Mouse (Mus musculus): ENCODE measurements at regions not wholly inside any gene's neighbourhood (a gene's known extent, or its start where the extent isn't known, plus 50 kb on each side); places are given as distances from the start of the nearest gene placed in this dataset.
"Not testable (repeated sequence)": the region's sequence is repeated elsewhere in the genome, so short reads cannot be mapped to it uniquely, and the experiment has no call there.

DNA sequence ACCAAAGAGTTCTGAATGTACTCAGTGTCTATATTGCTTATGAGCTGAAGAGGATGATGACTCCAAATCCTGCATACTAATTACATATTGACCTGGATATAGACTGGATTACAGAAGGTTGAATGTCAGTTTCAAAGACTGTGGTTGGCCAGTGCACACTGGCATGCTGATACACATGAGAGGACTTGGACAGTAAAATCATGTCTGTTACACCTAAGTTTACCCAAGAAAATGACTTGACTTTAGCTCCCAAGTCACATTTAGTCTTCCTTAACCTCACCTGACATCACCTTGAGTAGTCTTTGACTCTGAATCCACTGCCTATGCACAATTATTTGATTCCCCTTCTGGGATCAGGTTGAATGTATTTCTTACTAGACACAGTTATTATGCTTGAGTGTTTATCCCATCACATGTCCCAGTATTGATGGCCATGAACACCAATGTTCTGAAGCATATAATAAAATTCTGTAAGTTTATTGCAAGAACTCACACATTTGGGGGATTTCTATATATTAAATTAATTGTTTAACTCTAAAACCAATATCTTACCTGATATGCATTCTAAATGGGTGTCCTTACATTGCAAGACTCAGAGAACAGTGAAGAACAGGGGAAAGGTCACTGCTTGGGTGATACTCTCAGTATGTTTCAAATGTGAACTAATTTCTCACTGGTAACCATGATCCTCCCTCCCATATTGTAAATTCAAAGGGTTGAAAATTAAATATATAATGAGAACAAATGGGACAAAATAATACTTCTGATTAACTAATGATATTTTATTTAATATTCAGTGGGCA lies 116.0 kb downstream of the Olfr164 start:
- Histone ChIP-seq H3K4me3 (no peak overlapping the region), H3K36me3 (ENCODE audit: control insufficient read depth, insufficient read depth) (no peaks in the 10 kb centered on the region), H3K79me2 (ENCODE audit: control insufficient read depth, insufficient read depth) (no peaks in the 10 kb centered on the region), H3ac (ENCODE audit: control insufficient read depth, insufficient read length) (no peak overlapping the region), H3K4me2 (ENCODE audit: low read depth) (no peak overlapping the region), H3K27me3 (ENCODE audit: control insufficient read depth, insufficient read depth, insufficient read length) (no peaks in the 10 kb centered on the region)
- TF ChIP-seq CEBPB (IDR thresholded peaks at IDR 0.05; ENCODE audit: insufficient read depth, poor library complexity, severe bottlenecking), result no peak
- no peak for TF ChIP-seq TCF3 (IDR thresholded peaks at IDR 0.05; ENCODE audit: insufficient read length, low read depth)
- TF ChIP-seq MAX (IDR thresholded peaks at IDR 0.05; ENCODE audit: low read depth), result no peak
- TF ChIP-seq SRF (IDR thresholded peaks at IDR 0.05; ENCODE audit: control insufficient read depth, insufficient read length, low read depth), result no peak
- TF ChIP-seq REST (IDR thresholded peaks at IDR 0.05; ENCODE audit: insufficient read depth, insufficient read length), result no peak
- TF ChIP-seq TCF12 (IDR thresholded peaks at IDR 0.05; ENCODE audit: insufficient read depth, poor library complexity, severe bottlenecking), result no peak
- TF ChIP-seq USF1 (IDR thresholded peaks at IDR 0.05; ENCODE audit: low read depth), result no peak
- no peak for TF ChIP-seq POLR2A (IDR thresholded peaks at IDR 0.05; ENCODE audit: insufficient read length, low read depth)
- no peak for TF ChIP-seq E2F4 (IDR thresholded peaks at IDR 0.05; ENCODE audit: insufficient read depth)
- no peak for TF ChIP-seq MYOG (IDR thresholded peaks at IDR 0.05; ENCODE audit: control insufficient read depth in 1 of 3, insufficient read depth in 1 of 3, insufficient read length in 2 of 3, low read depth in 2 of 3)
- no peak for TF ChIP-seq POLR2AphosphoS2 (IDR thresholded peaks at IDR 0.05; ENCODE audit: insufficient read length, low read depth)
- TF ChIP-seq MYOD1 (IDR thresholded peaks at IDR 0.05; ENCODE audit: control insufficient read depth in 1 of 3, insufficient read length in 2 of 3, low read depth in 2 of 3), result no peak

DNA sequence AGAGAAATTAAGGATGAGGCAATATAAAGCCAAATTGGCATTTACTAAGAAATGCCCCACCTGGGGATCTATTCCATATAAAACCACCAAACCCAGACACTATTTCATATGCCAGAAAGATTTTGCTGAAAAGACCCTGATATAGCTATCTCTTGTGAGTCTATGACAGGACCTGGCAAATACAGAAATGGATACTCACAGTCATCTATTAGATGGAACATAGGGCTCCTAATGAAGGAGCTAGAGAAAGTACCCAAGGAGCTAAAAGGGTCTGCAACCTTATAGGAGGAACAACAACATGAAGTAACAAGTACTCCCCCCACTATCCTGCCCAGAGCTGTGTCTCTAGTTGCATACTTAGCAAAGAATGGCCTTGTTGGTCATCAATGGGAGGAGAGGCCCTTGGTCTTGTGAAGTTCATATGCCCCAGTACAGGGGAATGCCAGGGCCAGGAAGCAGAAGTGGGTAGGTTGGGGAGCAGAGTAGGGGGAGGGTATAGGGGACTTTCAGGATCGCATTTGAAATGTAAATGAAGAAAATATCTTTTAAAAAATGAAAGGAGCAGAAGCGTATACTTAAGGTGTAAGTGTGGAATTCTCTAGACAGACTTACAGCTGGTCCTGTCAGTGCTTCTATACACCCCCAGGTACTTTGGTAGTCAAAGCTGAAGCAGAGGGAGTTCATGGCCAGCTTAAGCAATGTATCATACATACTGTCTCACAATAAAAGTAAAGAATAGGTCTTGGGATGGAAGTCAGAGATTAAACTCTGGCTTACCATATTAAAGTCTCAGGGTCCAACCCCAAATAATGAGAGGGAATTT lies 128.2 kb downstream of the Olfr164 start:
- no peak for TF ChIP-seq USF1 (IDR thresholded peaks at IDR 0.05; ENCODE audit: low read depth)
- TF ChIP-seq MYOG (IDR thresholded peaks at IDR 0.05; ENCODE audit: control insufficient read depth in 1 of 3, insufficient read depth in 1 of 3, insufficient read length in 2 of 3, low read depth in 2 of 3), result no peak
- TF ChIP-seq TCF12 (IDR thresholded peaks at IDR 0.05; ENCODE audit: insufficient read depth, poor library complexity, severe bottlenecking), result no peak
- TF ChIP-seq MYOD1 (IDR thresholded peaks at IDR 0.05; ENCODE audit: control insufficient read depth in 1 of 3, insufficient read length in 2 of 3, low read depth in 2 of 3), result no peak
- no peak for TF ChIP-seq MAX (IDR thresholded peaks at IDR 0.05; ENCODE audit: low read depth)
- no peak overlapping the region for H3K4me2 ChIP-seq (ENCODE audit: low read depth)
- H3K4me3 ChIP-seq, result no peak overlapping the region
- H3ac ChIP-seq (ENCODE audit: control insufficient read depth, insufficient read length), result no peak overlapping the region
- no peaks in the 10 kb centered on the region for H3K36me3 ChIP-seq (ENCODE audit: control insufficient read depth, insufficient read depth)
- no peaks in the 10 kb centered on the region for H3K27me3 ChIP-seq (ENCODE audit: control insufficient read depth, insufficient read depth, insufficient read length)
- H3K79me2 ChIP-seq (ENCODE audit: control insufficient read depth, insufficient read depth), result no peaks in the 10 kb centered on the region

DNA sequence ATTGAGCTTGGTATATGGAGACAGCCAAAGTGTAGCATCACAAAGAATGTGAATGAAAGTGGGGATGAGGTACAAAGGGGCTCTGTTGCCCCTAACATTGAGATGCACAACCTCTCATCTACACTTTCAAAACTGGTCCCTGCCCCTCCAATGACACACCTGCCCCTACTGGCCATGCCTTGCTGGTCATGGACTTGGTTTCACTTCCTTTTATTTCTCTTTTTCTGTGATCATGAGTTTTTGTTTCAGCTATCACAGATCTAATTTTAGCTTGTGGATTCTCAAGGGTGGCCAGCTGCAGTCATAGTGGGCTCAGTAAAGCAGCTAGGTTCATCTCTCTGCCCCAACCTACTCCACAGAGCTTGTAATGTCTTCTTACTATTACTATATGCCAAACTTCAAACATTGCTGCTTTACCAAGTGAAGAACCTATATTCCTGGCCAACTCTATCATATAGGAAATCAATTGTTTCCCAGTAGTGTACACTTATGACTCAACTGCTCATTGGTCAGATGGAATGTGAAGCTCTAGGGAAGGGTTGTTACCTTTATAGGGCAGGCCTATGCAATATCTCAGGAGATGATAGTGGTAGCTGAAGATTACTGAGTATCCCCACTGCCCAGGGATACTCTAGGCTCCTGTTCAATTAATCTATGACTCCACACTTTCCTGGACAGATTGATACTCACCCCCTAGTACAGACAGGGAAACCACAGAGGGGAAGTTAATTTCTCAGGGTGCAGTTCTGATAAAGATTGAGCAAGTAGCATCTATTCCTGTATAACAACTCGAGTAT lies 134.5 kb downstream of the Olfr164 start:
- H3K36me3 ChIP-seq (ENCODE audit: control insufficient read depth, insufficient read depth), result no peaks in the 10 kb centered on the region
- no peak overlapping the region for H3ac ChIP-seq (ENCODE audit: control insufficient read depth, insufficient read length)
- TF ChIP-seq REST (IDR thresholded peaks at IDR 0.05; ENCODE audit: insufficient read depth, insufficient read length) (no peak), TCF12 (IDR thresholded peaks at IDR 0.05; ENCODE audit: insufficient read depth, poor library complexity, severe bottlenecking) (no peak), POLR2AphosphoS2 (IDR thresholded peaks at IDR 0.05; ENCODE audit: insufficient read length, low read depth) (no peak), MAX (IDR thresholded peaks at IDR 0.05; ENCODE audit: low read depth) (no peak), CEBPB (IDR thresholded peaks at IDR 0.05; ENCODE audit: insufficient read depth, poor library complexity, severe bottlenecking) (no peak), USF1 (IDR thresholded peaks at IDR 0.05; ENCODE audit: low read depth) (no peak), MYOG (IDR thresholded peaks at IDR 0.05; ENCODE audit: control insufficient read depth in 1 of 3, insufficient read depth in 1 of 3, insufficient read length in 2 of 3, low read depth in 2 of 3) (no peak), E2F4 (IDR thresholded peaks at IDR 0.05; ENCODE audit: insufficient read depth) (no peak), SRF (IDR thresholded peaks at IDR 0.05; ENCODE audit: control insufficient read depth, insufficient read length, low read depth) (no peak), MYOD1 (IDR thresholded peaks at IDR 0.05; ENCODE audit: control insufficient read depth in 1 of 3, insufficient read length in 2 of 3, low read depth in 2 of 3) (no peak), TCF3 (IDR thresholded peaks at IDR 0.05; ENCODE audit: insufficient read length, low read depth) (no peak), POLR2A (IDR thresholded peaks at IDR 0.05; ENCODE audit: insufficient read length, low read depth) (no peak)
- H3K4me3 ChIP-seq, result no peak overlapping the region
- no peak overlapping the region for H3K4me2 ChIP-seq (ENCODE audit: low read depth)
- H3K79me2 ChIP-seq (ENCODE audit: control insufficient read depth, insufficient read depth), result no peaks in the 10 kb centered on the region
- no peaks in the 10 kb centered on the region for H3K27me3 ChIP-seq (ENCODE audit: control insufficient read depth, insufficient read depth, insufficient read length)

DNA sequence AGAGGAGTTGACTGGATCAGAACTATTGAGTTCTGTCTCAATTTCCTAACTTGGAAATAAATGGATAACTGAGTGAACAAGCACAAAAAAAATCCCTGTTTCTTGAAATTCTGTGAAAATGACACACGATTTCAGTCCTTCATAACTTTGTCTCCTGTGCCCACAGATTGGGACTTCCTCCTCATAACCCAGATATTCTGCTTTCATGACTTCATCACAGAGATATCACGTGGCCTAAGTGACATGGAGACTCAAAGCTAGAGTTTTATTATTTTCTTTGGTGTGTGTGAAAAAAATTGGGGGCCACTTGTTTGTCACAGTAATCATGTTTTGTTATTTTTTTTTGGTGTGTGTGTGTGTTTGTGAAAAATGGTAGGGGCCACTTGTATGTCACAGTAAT lies 160.8 kb downstream of the Olfr164 start:
- H3ac ChIP-seq (ENCODE audit: control insufficient read depth, insufficient read length), result no peak overlapping the region
- H3K4me2 ChIP-seq (ENCODE audit: low read depth), result no peak overlapping the region
- TF ChIP-seq USF1 (IDR thresholded peaks at IDR 0.05; ENCODE audit: low read depth) (no peak), TCF12 (IDR thresholded peaks at IDR 0.05; ENCODE audit: insufficient read depth, poor library complexity, severe bottlenecking) (no peak), POLR2A (IDR thresholded peaks at IDR 0.05; ENCODE audit: insufficient read length, low read depth) (no peak), SRF (IDR thresholded peaks at IDR 0.05; ENCODE audit: control insufficient read depth, insufficient read length, low read depth) (no peak), MYOG (IDR thresholded peaks at IDR 0.05; ENCODE audit: control insufficient read depth in 1 of 3, insufficient read depth in 1 of 3, insufficient read length in 2 of 3, low read depth in 2 of 3) (no peak), E2F4 (IDR thresholded peaks at IDR 0.05; ENCODE audit: insufficient read depth) (no peak)
- H3K4me3 ChIP-seq, result no peak overlapping the region
- no peaks in the 10 kb centered on the region for H3K36me3 ChIP-seq (ENCODE audit: control insufficient read depth, insufficient read depth)
- H3K79me2 ChIP-seq (ENCODE audit: control insufficient read depth, insufficient read depth), result no peaks in the 10 kb centered on the region
- no peaks in the 10 kb centered on the region for H3K27me3 ChIP-seq (ENCODE audit: control insufficient read depth, insufficient read depth, insufficient read length)

DNA sequence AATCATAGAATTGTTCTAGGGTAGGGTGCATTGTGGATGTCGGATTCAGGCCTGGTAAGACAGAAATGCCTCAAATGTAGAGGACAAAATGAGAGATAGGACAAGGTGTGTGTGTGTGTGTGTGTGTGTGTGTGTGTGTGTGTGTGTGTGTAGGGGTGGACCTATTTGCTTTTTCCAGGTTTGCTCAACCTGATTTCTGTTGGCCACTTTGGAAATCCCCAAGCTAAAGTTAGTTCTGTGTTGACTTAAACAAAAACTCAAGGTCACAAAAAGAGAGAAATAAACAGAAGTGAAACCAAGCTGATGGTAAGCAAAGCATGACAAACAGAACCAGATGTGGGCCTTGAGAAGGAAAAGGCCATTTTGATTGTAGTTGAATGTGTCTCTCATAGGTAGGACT lies 161.4 kb downstream of the Olfr164 start:
- not testable (repeated sequence) for H3K4me3 ChIP-seq; H3K4me2 ChIP-seq (ENCODE audit: low read depth); H3ac ChIP-seq (ENCODE audit: control insufficient read depth, insufficient read length); H3K27me3 ChIP-seq (ENCODE audit: control insufficient read depth, insufficient read depth, insufficient read length); H3K79me2 ChIP-seq (ENCODE audit: control insufficient read depth, insufficient read depth); H3K36me3 ChIP-seq (ENCODE audit: control insufficient read depth, insufficient read depth)

All from myocyte (in vitro differentiated cells).